Mouse (Mus musculus) brain, embryonic 14.5 days (tissue): ENCODE results near the gene Adamts9.

Experiments used
- CTCF ChIP-seq: fragments of 200-500 bp; IDR thresholded peaks from 2 replicates; pipeline ENCODE4 v1.5.1; 2012; ENCODE audit warnings: inconsistent platforms, mild to moderate bottlenecking, moderate library complexity, borderline replicate concordance; ENCODE audit not compliant: insufficient read depth, insufficient read length; ENCODE audit errors: extremely low read depth
- POLR2A ChIP-seq: fragments of 200-500 bp; IDR thresholded peaks from 2 replicates; pipeline ENCODE4 v1.6.1; 2012; ENCODE audit warnings: mild to moderate bottlenecking, inconsistent platforms, borderline replicate concordance; ENCODE audit not compliant: poor library complexity, insufficient read depth, insufficient read length, severe bottlenecking; ENCODE audit errors: extremely low read depth

GRCm38 (mm10) chr6:92909361-92909760 is 33.9 kb downstream of the Adamts9 start:
- TF ChIP-seq CTCF (no peak), POLR2A (no peak)
